Comparison of ENCODE assay signal across 8 mouse cellular contexts in genomic region chr7:80371041-80371751, GRCm38 (mm10). TPM values are rescaled to one million over a fixed set of nuclear protein-coding genes. Genes with fewer than 3 reads are reported as not detected.
DNase-seq lines count a peak whose midpoint lies in the region; ATAC-seq and TF ChIP-seq lines count a peak whose summit lies in the region.

Gene Man2a2 (minus strand): TSS chr7:80371375.

- ATAC-seq in CD4-positive, CD25-positive, alpha-beta regulatory T cell, adult 4 months: peak; percentile 34
- peak; percentile 75 for ATAC-seq in forebrain, embryonic 15.5 days (replicated peaks)
- ATAC-seq in neural tube, embryonic 14.5 days (ENCODE audit: low read depth): peak; percentile 84

- H3K9ac ChIP-seq in forebrain, embryonic 15.5 days (replicated peaks): peak within 1 kb of the TSS; percentile 94
- peak within 1 kb of the TSS; percentile 90 for H3K9ac ChIP-seq in neural tube, embryonic 14.5 days (replicated peaks; ENCODE audit: low read depth, low read length)

- peak within 1 kb of the TSS; percentile 76 for H3K4me2 ChIP-seq in forebrain, embryonic 15.5 days (replicated peaks)
- H3K4me2 ChIP-seq in neural tube, embryonic 14.5 days (ENCODE audit: low read depth, low read length): peak within 1 kb of the TSS; percentile 70

- no peaks in the 10 kb centered on the region for H3K9me3 ChIP-seq in forebrain, embryonic 15.5 days
- H3K9me3 ChIP-seq in neural tube, embryonic 14.5 days (ENCODE audit: control insufficient read depth, low read length): no peaks in the 10 kb centered on the region

- TF ChIP-seq POLR2A in testis, adult 2 months (IDR thresholded peaks at IDR 0.05; ENCODE audit: control insufficient read depth, low read depth, low read length): no peak

- DNase-seq in brain, adult 2 months (ENCODE audit: low read depth, low spot score): peak; percentile 88
- DNase-seq in heart, postnatal 14 days: peak; percentile 91 to 93
- DNase-seq in large intestine, adult 2 months (ENCODE audit: low read depth, low spot score): no peak
- peak; percentile 62 to 77 for DNase-seq in lung, adult 18-20 months

- peaks cover 12% of the 10 kb centered on the region for H3K4me1 ChIP-seq in forebrain, embryonic 15.5 days
- H3K4me1 ChIP-seq in neural tube, embryonic 14.5 days (ENCODE audit: control insufficient read depth, insufficient read depth, low read length): peaks cover 15% of the 10 kb centered on the region
- H3K4me1 ChIP-seq in testis, adult 2 months (ENCODE audit: control insufficient read depth, insufficient read depth, low read length): peaks cover 5% of the 10 kb centered on the region

- intact Hi-C loops in heart, postnatal 14 days (cut with DNase I): loop anchor here (2.0 to 5.0 kb wide), 2 partner anchors 30 to 229 kb away; partner anchors contain the start of gene Unc45a

- TF ChIP-seq CTCF in testis, adult 2 months (IDR thresholded peaks at IDR 0.05; ENCODE audit: control insufficient read depth, insufficient read depth, insufficient replicate concordance, low read depth, low read length): 0 out of 2 replicates have a peak, but pooled peaks have one; percentile 11

- WGBS in forebrain, embryonic 15.5 days: 1% methylated on average over 79 of the region's 86 CpGs
- WGBS in large intestine, adult 2 months: under 1% methylated on average over 86 of the region's 86 CpGs
- WGBS in neural tube, embryonic 14.5 days: under 1% methylated on average over 42 of the region's 86 CpGs

- peak within 1 kb of the TSS; percentile 87 for H3K27ac ChIP-seq in forebrain, embryonic 15.5 days (replicated peaks)
- peak within 1 kb of the TSS; percentile 83 for H3K27ac ChIP-seq in neural tube, embryonic 14.5 days (ENCODE audit: low read depth, low read length)
- H3K27ac ChIP-seq in testis, adult 2 months (ENCODE audit: control insufficient read depth, insufficient read depth, low read depth, low read length): peak within 1 kb of the TSS; percentile 92

- H3K4me3 ChIP-seq in forebrain, embryonic 15.5 days: peak within 1 kb of the TSS; percentile 98
- H3K4me3 ChIP-seq in neural tube, embryonic 14.5 days (ENCODE audit: low read depth, low read length): peak within 1 kb of the TSS; percentile 83
- H3K4me3 ChIP-seq in testis, adult 2 months (ENCODE audit: control insufficient read depth, low read depth, low read length): peak within 1 kb of the TSS; percentile 96

- H3K27me3 ChIP-seq in forebrain, embryonic 15.5 days: no peaks in the 10 kb centered on the region
- H3K27me3 ChIP-seq in neural tube, embryonic 14.5 days (ENCODE audit: control insufficient read depth, insufficient read depth, low read length): no peaks in the 10 kb centered on the region
- H3K27me3 ChIP-seq in testis, adult 2 months (ENCODE audit: control insufficient read depth, insufficient read depth, low read length): no peaks in the 10 kb centered on the region

- peaks cover 23% of the 10 kb centered on the region for H3K36me3 ChIP-seq in forebrain, embryonic 15.5 days
- H3K36me3 ChIP-seq in neural tube, embryonic 14.5 days (ENCODE audit: control insufficient read depth, insufficient read depth, low read length): peaks cover 22% of the 10 kb centered on the region
- H3K36me3 ChIP-seq in testis, adult 2 months (ENCODE audit: control insufficient read depth, insufficient read depth, low read length): peaks cover 4% of the 10 kb centered on the region

RNA-seq across cellular contexts. Expression of gene Man2a2, which starts in this region (rescaled TPM):
- 10 to 100 TPM; 10.4 to 22.3 TPM for polyA plus RNA-seq in CD4-positive, CD25-positive, alpha-beta regulatory T cell, adult 4 months (2017; shearing (Covaris generic))
- 19.2 and 20.3 TPM in 2 replicates for polyA plus RNA-seq in forebrain, embryonic 15.5 days (2015; fragmentation: Nextera tagmentation; extraction: Ambion mirVana)
- total RNA-seq in heart, postnatal 14 days (2021): 10 to 100 TPM; 68.8 to 69.3 TPM
- 13.8 and 25.9 TPM in 2 replicates for polyA plus RNA-seq in large intestine, adult 2 months (2012; rRNA removed)
- 22.9 and 23.6 TPM in 2 replicates for polyA plus RNA-seq in neural tube, embryonic 14.5 days (2014; fragmentation: Nextera tagmentation; extraction: Ambion mirVana)
- 62.1 and 71.5 TPM in 2 replicates for polyA plus RNA-seq in testis, adult 2 months (2012; rRNA removed)

Comparison
In these comparisons a context has a peak if more than half of its experiments do, and no peak if none do; other contexts are left out.
1. ATAC-seq: peak in every context shown above with its lines; median percentile 84 in neural tube, embryonic 14.5 days; 75 in forebrain, embryonic 15.5 days; 34 in CD4-positive, CD25-positive, alpha-beta regulatory T cell, adult 4 months.